Mouse (Mus musculus) myocyte (in vitro differentiated cells): Measurements from ENCODE around the gene Zfp13. TPM values are rescaled to one million over a fixed set of nuclear protein-coding genes. Genes with fewer than 3 reads are reported as not detected.

Source experiments
- H3K27me3 ChIP-seq: one replicate; pipeline ENCODE4 v1.6.1; 2011; ENCODE audit not compliant: control insufficient read depth, insufficient read depth, insufficient read length
- H3K36me3 ChIP-seq: one replicate; pipeline ENCODE4 v1.6.1; 2011; ENCODE audit not compliant: control insufficient read depth, insufficient read depth
- H3K4me2 ChIP-seq: one replicate; pipeline ENCODE4 v1.6.1; 2011; ENCODE audit warnings: low read depth, control low read depth
- H3K4me3 ChIP-seq: one replicate; pipeline ENCODE4 v1.5.1; 2011; ENCODE audit warnings: mild to moderate bottlenecking, control low read depth, moderate library complexity
- H3K79me2 ChIP-seq: one replicate; pipeline ENCODE4 v1.6.1; 2011; ENCODE audit not compliant: control insufficient read depth, insufficient read depth
- H3ac ChIP-seq: one replicate; pipeline ENCODE4 v1.6.1; 2011; ENCODE audit not compliant: control insufficient read depth, insufficient read length
- CEBPB ChIP-seq: IDR thresholded peaks from 2 replicates; pipeline ENCODE4 v1.6.1; 2011; ENCODE audit warnings: mild to moderate bottlenecking, moderate library complexity; ENCODE audit not compliant: poor library complexity, insufficient read depth, severe bottlenecking
- E2F4 ChIP-seq: IDR thresholded peaks from one replicate; pipeline ENCODE4 v1.6.1; 2011; ENCODE audit warnings: mild to moderate bottlenecking, control low read depth, moderate library complexity; ENCODE audit not compliant: insufficient read depth
- MAX ChIP-seq: IDR thresholded peaks from one replicate; pipeline ENCODE4 v1.6.1; 2011; ENCODE audit warnings: low read depth, mild to moderate bottlenecking, control low read depth
- MYOD1 ChIP-seq, 3 experiments: IDR thresholded peaks; one replicate each; pipeline ENCODE4 v1.6.1; 2011; ENCODE audit warnings: control low read depth in 2 of 3, low read depth in 2 of 3, mild to moderate bottlenecking in 2 of 3, moderate library complexity in 1 of 3; ENCODE audit not compliant: insufficient read length in 2 of 3, control insufficient read depth in 1 of 3
- MYOG ChIP-seq, 3 experiments: IDR thresholded peaks; one replicate each; pipeline ENCODE4 v1.6.1; 2011; ENCODE audit warnings: control low read depth in 2 of 3, low read depth in 2 of 3, mild to moderate bottlenecking in 2 of 3; ENCODE audit not compliant: insufficient read length in 2 of 3, control insufficient read depth in 1 of 3, insufficient read depth in 1 of 3
- POLR2A ChIP-seq: IDR thresholded peaks from one replicate; pipeline ENCODE4 v1.6.1; 2011; ENCODE audit warnings: low read depth, mild to moderate bottlenecking, control low read depth, moderate library complexity; ENCODE audit not compliant: insufficient read length
- POLR2AphosphoS2 ChIP-seq: IDR thresholded peaks from one replicate; pipeline ENCODE4 v1.6.1; 2011; ENCODE audit warnings: low read depth, control low read depth; ENCODE audit not compliant: insufficient read length
- REST ChIP-seq: IDR thresholded peaks from one replicate; pipeline ENCODE4 v1.6.1; 2011; ENCODE audit warnings: mild to moderate bottlenecking, control low read depth, moderate library complexity; ENCODE audit not compliant: insufficient read depth, insufficient read length
- SRF ChIP-seq: IDR thresholded peaks from one replicate; pipeline ENCODE4 v1.6.1; 2011; ENCODE audit warnings: low read depth; ENCODE audit not compliant: control insufficient read depth, insufficient read length
- TCF12 ChIP-seq: IDR thresholded peaks from one replicate; pipeline ENCODE4 v1.6.1; 2011; ENCODE audit warnings: mild to moderate bottlenecking, control low read depth; ENCODE audit not compliant: poor library complexity, insufficient read depth, severe bottlenecking
- TCF3 ChIP-seq: IDR thresholded peaks from one replicate; pipeline ENCODE4 v1.6.1; 2011; ENCODE audit warnings: low read depth, control low read depth; ENCODE audit not compliant: insufficient read length
- USF1 ChIP-seq: IDR thresholded peaks from one replicate; pipeline ENCODE4 v1.6.1; 2011; ENCODE audit warnings: low read depth, mild to moderate bottlenecking, control low read depth, moderate library complexity
- polyA plus RNA-seq: library from polyadenylated mRNA; unstranded; fragments of >200 nt; fragmentation: generic; extraction: Trizol; gene quantifications from one replicate; pipeline ENCODE4 v1.2.1, GENCODE M21; 2012; ENCODE audit warnings: missing spikeins

Zfp13 gene
- polyA plus RNA-seq, 1 experiment = 5.1 TPM

- TF ChIP-seq SRF (no peak), MYOD1 (IDR thresholded peaks at IDR 0.05; ENCODE audit: control insufficient read depth in 1 of 3, insufficient read length in 2 of 3, low read depth in 2 of 3) (peak in 2 of 3 experiments; percentile 24 to 25), POLR2AphosphoS2 (no peak), MYOG (IDR thresholded peaks at IDR 0.05; ENCODE audit: control insufficient read depth in 1 of 3, insufficient read depth in 1 of 3, insufficient read length in 2 of 3, low read depth in 2 of 3) (peak in 1 of 3 experiments; percentile 46)
- H3K4me3 ChIP-seq = no peak overlapping the region
- H3K36me3 ChIP-seq = no peaks in the 10 kb centered on the region
- H3K4me2 ChIP-seq = peak overlapping the region; percentile 62
- peaks cover 29% of the 10 kb centered on the region for H3K27me3 ChIP-seq
- H3ac ChIP-seq = no peak overlapping the region
- H3K79me2 ChIP-seq = no peaks in the 10 kb centered on the region
Observed at GRCm38 (mm10) chr17:23630195-23631020, 31.1 kb upstream of the Zfp13 start.

GRCm38 (mm10) chr17:23627813-23628212 is 28.5 kb upstream of the Zfp13 start:
- no peak for TF ChIP-seq E2F4
- no peak for TF ChIP-seq REST
- no peak for TF ChIP-seq USF1
- no peak for TF ChIP-seq TCF3
- TF ChIP-seq POLR2A = no peak
- no peak for TF ChIP-seq MYOD1 (IDR thresholded peaks at IDR 0.05; ENCODE audit: control insufficient read depth in 1 of 3, insufficient read length in 2 of 3, low read depth in 2 of 3)
- TF ChIP-seq CEBPB = no peak
- TF ChIP-seq MYOG (IDR thresholded peaks at IDR 0.05; ENCODE audit: control insufficient read depth in 1 of 3, insufficient read depth in 1 of 3, insufficient read length in 2 of 3, low read depth in 2 of 3) = no peak
- TF ChIP-seq MAX = no peak
- TF ChIP-seq POLR2AphosphoS2 = no peak
- no peak for TF ChIP-seq SRF
- no peak for TF ChIP-seq TCF12
- no peak overlapping the region for H3K4me2 ChIP-seq
- H3K4me3 ChIP-seq = no peak overlapping the region
- peaks cover 29% of the 10 kb centered on the region for H3K27me3 ChIP-seq
- H3ac ChIP-seq = no peak overlapping the region
- no peaks in the 10 kb centered on the region for H3K36me3 ChIP-seq
- H3K79me2 ChIP-seq = no peaks in the 10 kb centered on the region

- H3K4me3 ChIP-seq = no peak overlapping the region
- H3K27me3 ChIP-seq = peaks cover 56% of the 10 kb centered on the region
- TF ChIP-seq USF1 (no peak), MYOG (IDR thresholded peaks at IDR 0.05; ENCODE audit: control insufficient read depth in 1 of 3, insufficient read depth in 1 of 3, insufficient read length in 2 of 3, low read depth in 2 of 3) (no peak), MYOD1 (IDR thresholded peaks at IDR 0.05; ENCODE audit: control insufficient read depth in 1 of 3, insufficient read length in 2 of 3, low read depth in 2 of 3) (no peak), POLR2A (no peak), REST (no peak), POLR2AphosphoS2 (no peak), E2F4 (no peak), MAX (no peak), CEBPB (no peak), SRF (no peak)
Observed at GRCm38 (mm10) chr17:23620351-23620750, 21.1 kb upstream of the Zfp13 start.

GRCm38 (mm10) chr17:23617087-23617486 is 17.8 kb upstream of the Zfp13 start:
- no peaks in the 10 kb centered on the region for H3K36me3 ChIP-seq
- H3K4me3 ChIP-seq = no peak overlapping the region
- TF ChIP-seq TCF12 = no peak
- TF ChIP-seq MAX = no peak
- no peak for TF ChIP-seq POLR2A
- no peak for TF ChIP-seq TCF3
- no peak for TF ChIP-seq E2F4
- TF ChIP-seq MYOG (IDR thresholded peaks at IDR 0.05; ENCODE audit: control insufficient read depth in 1 of 3, insufficient read depth in 1 of 3, insufficient read length in 2 of 3, low read depth in 2 of 3) = no peak
- TF ChIP-seq MYOD1 (IDR thresholded peaks at IDR 0.05; ENCODE audit: control insufficient read depth in 1 of 3, insufficient read length in 2 of 3, low read depth in 2 of 3) = no peak
- TF ChIP-seq REST = no peak
- H3K79me2 ChIP-seq = no peaks in the 10 kb centered on the region
- H3K4me2 ChIP-seq = no peak overlapping the region
- no peak overlapping the region for H3ac ChIP-seq
- peaks cover 40% of the 10 kb centered on the region for H3K27me3 ChIP-seq

More at GRCm38 (mm10) chr17:23620351-23620750, 21.1 kb upstream of the Zfp13 start:
- Histone ChIP-seq H3ac (no peak overlapping the region), H3K79me2 (no peaks in the 10 kb centered on the region), H3K4me2 (no peak overlapping the region), H3K36me3 (no peaks in the 10 kb centered on the region)
